Mouse (Mus musculus): ENCODE measurements at regions not wholly inside any gene's neighbourhood (a gene's known extent, or its start where the extent isn't known, plus 50 kb on each side); places are given as distances from the start of the nearest gene placed in this dataset.

DNA sequence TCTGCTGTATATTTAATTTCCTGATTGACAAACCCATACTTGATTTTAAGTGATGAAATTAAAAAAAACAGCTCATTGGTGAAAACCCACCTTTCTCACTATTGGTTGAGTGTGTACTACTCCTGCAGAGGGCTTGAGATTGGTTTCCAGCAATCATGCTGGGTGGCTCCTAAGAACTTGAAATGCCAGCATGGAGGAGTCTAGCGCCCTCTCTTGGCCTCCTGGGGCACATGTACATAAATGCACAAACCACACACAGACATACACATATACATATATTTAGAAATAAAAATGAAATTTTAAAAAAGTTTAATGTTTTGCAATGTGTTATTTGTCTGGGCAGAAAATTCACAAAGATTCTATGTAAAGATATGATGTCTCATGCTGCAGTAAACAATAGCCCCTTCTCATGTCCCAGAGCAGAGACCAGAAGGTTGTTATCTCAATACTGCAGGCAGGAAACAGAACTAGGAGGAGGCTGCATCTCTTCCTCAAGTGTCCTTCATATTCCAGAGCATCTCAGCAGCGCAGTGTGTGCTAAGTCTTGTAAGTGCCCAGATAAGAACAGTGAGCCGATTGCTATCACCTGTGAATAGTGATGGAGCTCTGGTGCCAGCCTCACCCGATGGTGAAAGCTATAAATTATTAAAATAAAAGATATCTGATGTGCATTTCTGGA lies 108.4 kb upstream of the Fbxo11 start:
- ATAC-seq (ENCODE audit: insufficient number of reproducible peaks, low FRiP score): no peak

DNA sequence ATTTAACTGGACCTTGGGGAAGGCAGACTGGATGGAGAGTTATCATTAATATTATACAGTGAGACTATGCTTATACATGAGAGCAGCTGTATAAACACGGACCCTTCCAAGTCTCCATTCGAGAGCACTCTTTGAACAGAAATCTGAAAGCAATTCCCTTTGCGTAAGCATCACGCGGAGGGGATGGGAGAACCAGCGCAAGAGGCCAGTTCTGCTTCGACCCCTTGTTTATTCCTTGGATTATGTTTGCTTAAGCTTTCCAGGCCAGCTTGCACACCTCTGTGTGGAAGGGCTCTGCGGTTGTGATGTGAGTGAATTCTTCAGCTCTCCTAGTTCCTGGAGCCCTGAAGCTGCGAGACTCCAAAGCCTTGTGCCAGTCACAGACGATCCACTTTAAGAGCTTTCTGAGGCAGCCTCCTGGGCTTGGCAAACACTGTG lies 109.2 kb upstream of the Fbxo11 start:
- no peak overlapping the region for H3K9ac ChIP-seq
- H3K27ac ChIP-seq (ENCODE audit: poor library complexity, severe bottlenecking): no peak overlapping the region
- ATAC-seq (ENCODE audit: insufficient number of reproducible peaks, low FRiP score): no peak
- no peak overlapping the region for H3K4me2 ChIP-seq
- 78% methylated on average over 10 of the region's 10 CpGs for WGBS
- no peaks in the 10 kb centered on the region for H3K9me3 ChIP-seq (replicated peaks)
- H3K27me3 ChIP-seq (replicated peaks): no peaks in the 10 kb centered on the region
- no peak overlapping the region for H3K4me3 ChIP-seq
- no peaks in the 10 kb centered on the region for H3K4me1 ChIP-seq (replicated peaks)
- H3K36me3 ChIP-seq: no peaks in the 10 kb centered on the region

More for the DNA sequence above, 108.4 kb upstream of the Fbxo11 start:
- no peak overlapping the region for H3K4me2 ChIP-seq
- H3K27me3 ChIP-seq (replicated peaks): no peaks in the 10 kb centered on the region
- H3K9me3 ChIP-seq (replicated peaks): no peaks in the 10 kb centered on the region
- no peaks in the 10 kb centered on the region for H3K36me3 ChIP-seq
- H3K27ac ChIP-seq (ENCODE audit: poor library complexity, severe bottlenecking): no peak overlapping the region
- no peak overlapping the region for H3K4me3 ChIP-seq
- H3K4me1 ChIP-seq (replicated peaks): no peaks in the 10 kb centered on the region
- WGBS: 49% methylated on average over 4 of the region's 4 CpGs
- H3K9ac ChIP-seq: no peak overlapping the region

DNA sequence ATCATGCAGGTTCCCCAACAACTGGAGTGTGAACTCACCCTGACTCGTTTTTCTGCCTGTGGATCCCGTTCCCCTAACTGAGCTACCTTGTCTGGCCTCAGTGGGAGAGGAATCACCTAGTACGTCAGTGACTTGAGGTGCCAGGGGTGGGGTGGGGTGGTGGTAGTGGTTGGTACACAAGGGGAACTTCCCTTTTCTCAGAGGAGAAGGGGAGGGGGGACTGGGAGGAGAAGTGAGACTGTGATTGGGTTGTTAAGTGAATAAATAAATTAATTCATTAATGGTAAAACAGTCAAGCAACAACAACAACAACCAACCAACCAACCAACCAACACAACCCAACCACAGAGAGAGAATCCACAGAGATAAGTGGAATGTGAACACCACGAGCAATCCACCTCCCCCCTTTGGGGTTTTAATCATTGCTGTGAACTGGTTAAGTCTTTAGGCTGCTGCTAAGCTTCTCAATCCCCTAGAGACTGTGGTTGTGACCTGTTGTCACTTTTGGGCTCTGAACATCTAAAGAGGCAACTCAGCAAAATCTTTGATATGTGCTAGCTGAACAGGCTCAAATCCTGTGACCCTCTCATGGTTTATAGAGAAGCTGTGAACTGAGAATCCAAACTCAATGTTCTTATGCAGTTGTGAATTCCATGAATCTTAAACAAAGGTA lies 111.0 kb upstream of the Fbxo11 start:
- 65% methylated on average over 4 of the region's 4 CpGs for WGBS
- no peak for ATAC-seq (ENCODE audit: insufficient number of reproducible peaks, low FRiP score)
- no peak overlapping the region for H3K9ac ChIP-seq
- no peaks in the 10 kb centered on the region for H3K9me3 ChIP-seq (replicated peaks)
- H3K4me2 ChIP-seq: no peak overlapping the region
- H3K27me3 ChIP-seq (replicated peaks): no peaks in the 10 kb centered on the region
- no peaks in the 10 kb centered on the region for H3K36me3 ChIP-seq
- H3K27ac ChIP-seq (ENCODE audit: poor library complexity, severe bottlenecking): no peak overlapping the region
- no peaks in the 10 kb centered on the region for H3K4me1 ChIP-seq (replicated peaks)
- no peak overlapping the region for H3K4me3 ChIP-seq

DNA sequence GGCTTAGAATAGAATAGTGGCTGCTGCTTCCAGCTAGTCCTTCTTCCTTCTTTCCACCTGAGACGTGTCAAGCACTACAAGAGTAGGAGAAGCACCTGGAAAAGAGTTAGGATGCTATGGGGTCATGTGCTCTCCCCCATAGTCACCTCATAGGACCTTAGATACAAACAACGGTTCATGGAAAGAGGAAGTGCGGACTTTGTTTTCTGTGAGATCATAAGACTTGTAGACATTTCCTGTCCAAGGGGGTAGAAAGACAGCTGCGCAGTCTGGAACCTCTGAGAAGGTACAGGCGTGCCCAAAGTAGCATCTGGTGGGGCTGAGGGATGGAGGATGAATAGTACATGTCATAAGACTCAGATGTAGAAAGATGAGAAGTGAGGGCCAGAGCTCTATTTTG lies 125.6 kb upstream of the Fbxo11 start:
- no peaks in the 10 kb centered on the region for H3K27me3 ChIP-seq (replicated peaks)
- H3K27ac ChIP-seq (ENCODE audit: poor library complexity, severe bottlenecking): no peak overlapping the region
- no peak overlapping the region for H3K9ac ChIP-seq
- no peak overlapping the region for H3K4me2 ChIP-seq
- H3K9me3 ChIP-seq (replicated peaks): no peaks in the 10 kb centered on the region
- no peaks in the 10 kb centered on the region for H3K36me3 ChIP-seq
- no peak for ATAC-seq (ENCODE audit: insufficient number of reproducible peaks, low FRiP score)
- no peak overlapping the region for H3K4me3 ChIP-seq
- H3K4me1 ChIP-seq (replicated peaks): no peaks in the 10 kb centered on the region
- WGBS: 73% methylated on average over 5 of the region's 5 CpGs

DNA sequence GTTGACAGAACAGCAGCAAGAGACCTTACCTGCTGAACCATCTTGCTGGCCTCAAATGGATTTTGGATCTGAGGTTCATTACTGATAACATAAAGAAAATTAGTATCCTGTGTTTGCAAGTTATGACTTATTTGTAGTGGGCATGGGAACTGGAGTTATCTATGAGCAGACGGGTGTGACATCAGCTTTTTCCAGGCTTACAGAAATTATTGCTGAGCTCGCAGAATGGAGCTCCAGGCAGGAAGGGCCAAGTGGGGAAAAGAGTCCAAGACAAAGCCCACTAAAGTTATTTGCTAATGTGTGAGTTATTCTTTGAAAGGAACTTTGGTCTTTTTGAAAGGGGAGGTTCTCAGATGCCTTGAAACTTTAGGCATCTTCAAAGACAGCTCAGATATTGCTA lies 126.4 kb upstream of the Fbxo11 start:
- H3K9me3 ChIP-seq (replicated peaks): no peaks in the 10 kb centered on the region
- H3K4me2 ChIP-seq: no peak overlapping the region
- H3K27me3 ChIP-seq (replicated peaks): no peaks in the 10 kb centered on the region
- no peak overlapping the region for H3K9ac ChIP-seq
- H3K36me3 ChIP-seq: no peaks in the 10 kb centered on the region
- H3K27ac ChIP-seq (ENCODE audit: poor library complexity, severe bottlenecking): no peak overlapping the region
- no peak overlapping the region for H3K4me3 ChIP-seq
- H3K4me1 ChIP-seq (replicated peaks): no peaks in the 10 kb centered on the region
- no peak for ATAC-seq (ENCODE audit: insufficient number of reproducible peaks, low FRiP score)
- 74% methylated on average over 2 of the region's 2 CpGs for WGBS

DNA sequence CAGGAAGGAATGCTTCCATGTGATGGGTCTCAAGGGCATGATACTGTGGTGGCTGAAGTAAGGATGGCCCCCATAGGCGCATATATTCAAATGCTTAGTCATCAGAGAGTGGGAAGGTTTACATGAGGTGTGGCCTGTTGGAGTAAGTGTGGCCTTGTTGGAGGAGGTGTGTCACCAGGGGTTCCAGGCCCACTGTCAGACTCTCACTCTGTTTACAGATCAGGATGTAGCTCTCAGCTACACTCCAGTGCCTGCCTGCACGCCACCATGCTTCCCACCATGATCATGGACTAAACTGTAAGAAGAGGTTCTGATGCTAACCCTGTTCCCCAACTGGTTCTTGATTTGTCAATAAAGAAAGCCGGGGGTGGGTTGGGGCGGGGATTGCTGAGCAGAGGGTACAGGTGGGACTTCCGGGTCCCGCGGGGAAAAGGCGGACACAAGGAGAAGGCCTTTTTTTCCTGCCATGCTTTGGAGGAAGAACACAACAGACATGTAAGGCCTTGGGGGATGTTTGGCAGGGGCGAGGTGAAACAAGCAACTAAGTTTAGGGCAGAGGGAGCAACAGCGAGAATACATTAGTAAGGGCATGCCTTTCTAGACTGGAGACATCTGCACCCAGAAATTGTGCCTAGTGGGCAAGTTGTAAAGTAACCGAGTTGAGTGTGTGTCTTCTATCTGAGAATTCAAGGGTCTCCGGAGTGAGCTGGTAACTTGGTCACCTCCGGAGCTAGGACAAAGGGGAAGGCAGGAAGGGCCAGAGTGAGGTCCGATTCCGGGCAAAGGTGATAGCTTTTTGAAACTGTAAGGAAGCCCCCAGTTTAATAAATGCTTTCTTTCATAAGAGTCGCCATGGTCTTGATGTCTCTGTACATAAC lies 127.1 kb upstream of the Fbxo11 start:
- no peak for ATAC-seq (ENCODE audit: insufficient number of reproducible peaks, low FRiP score)
- H3K4me3 ChIP-seq: no peak overlapping the region
- no peaks in the 10 kb centered on the region for H3K9me3 ChIP-seq (replicated peaks)
- no peaks in the 10 kb centered on the region for H3K36me3 ChIP-seq
- H3K27ac ChIP-seq (ENCODE audit: poor library complexity, severe bottlenecking): no peak overlapping the region
- 87% methylated on average over 16 of the region's 16 CpGs for WGBS
- no peaks in the 10 kb centered on the region for H3K27me3 ChIP-seq (replicated peaks)
- H3K4me1 ChIP-seq (replicated peaks): no peaks in the 10 kb centered on the region
- no peak overlapping the region for H3K9ac ChIP-seq
- no peak overlapping the region for H3K4me2 ChIP-seq

DNA sequence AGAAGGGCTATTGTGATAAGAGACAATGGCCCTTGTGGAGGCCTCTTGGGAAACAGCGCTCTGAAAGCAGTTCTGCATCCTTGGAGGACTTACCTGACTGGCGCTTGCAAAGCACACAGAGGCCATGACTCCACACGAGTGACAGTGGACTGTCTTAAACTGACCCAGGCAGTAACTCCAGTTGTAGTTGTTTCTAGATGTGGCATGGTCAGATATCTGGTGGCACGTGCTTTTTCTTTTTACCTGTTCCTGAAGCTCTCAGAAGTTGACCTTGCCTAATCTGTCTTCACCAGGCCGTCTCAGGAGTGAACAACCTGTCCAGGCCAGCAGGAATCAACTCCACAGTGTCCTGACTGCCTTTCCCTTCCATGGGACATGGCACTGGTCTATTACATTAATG lies 129.6 kb upstream of the Fbxo11 start:
- 73% methylated on average over 5 of the region's 5 CpGs for WGBS
- H3K4me1 ChIP-seq (replicated peaks): no peaks in the 10 kb centered on the region
- H3K27ac ChIP-seq (ENCODE audit: poor library complexity, severe bottlenecking): no peak overlapping the region
- no peak overlapping the region for H3K4me3 ChIP-seq
- no peak for ATAC-seq (ENCODE audit: insufficient number of reproducible peaks, low FRiP score)
- no peak overlapping the region for H3K9ac ChIP-seq
- no peaks in the 10 kb centered on the region for H3K27me3 ChIP-seq (replicated peaks)
- H3K36me3 ChIP-seq: no peaks in the 10 kb centered on the region
- no peak overlapping the region for H3K4me2 ChIP-seq
- H3K9me3 ChIP-seq (replicated peaks): no peaks in the 10 kb centered on the region

DNA sequence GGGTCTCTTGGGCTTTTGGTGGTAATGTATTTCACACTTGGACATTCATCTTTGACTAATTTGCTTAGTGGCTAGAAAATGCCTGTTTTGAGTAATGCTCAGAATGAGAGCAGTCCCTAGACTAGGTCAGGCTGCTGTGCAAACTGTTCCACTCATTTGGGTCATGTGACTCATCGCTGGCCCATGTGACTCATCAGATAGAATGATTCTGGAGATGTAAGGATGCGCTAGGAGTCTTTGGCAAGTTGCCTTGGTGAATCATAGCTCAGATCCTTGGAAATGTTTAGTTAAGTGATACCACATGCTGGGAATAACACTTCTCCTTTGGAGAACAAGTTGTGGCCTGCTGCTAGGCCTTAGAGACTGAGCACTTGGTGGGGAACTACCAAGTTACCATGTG lies 130.2 kb upstream of the Fbxo11 start:
- no peak for ATAC-seq (ENCODE audit: insufficient number of reproducible peaks, low FRiP score)
- no peaks in the 10 kb centered on the region for H3K36me3 ChIP-seq

DNA sequence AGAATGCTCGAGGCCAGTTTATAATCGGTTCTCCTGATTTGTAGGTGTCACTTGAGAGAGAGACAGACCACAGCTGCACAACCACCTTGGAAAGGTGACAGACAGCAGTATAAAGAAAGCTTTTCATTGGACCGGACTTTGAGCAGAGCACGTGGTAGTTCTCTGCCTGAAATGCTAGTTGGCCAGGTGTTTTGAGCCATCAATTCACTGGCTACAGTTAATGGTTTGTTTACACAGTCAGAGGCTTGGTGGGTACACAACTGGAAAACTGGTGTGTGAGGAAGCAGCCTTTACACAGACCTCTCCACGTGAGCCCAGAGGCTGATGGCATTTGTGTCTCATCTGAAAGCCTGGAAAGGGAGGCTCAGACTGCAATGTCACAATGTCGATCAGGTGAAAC lies 130.8 kb upstream of the Fbxo11 start:
- WGBS: 82% methylated on average over 6 of the region's 6 CpGs
- Histone ChIP-seq H3K36me3 (no peaks in the 10 kb centered on the region), H3K9ac (no peak overlapping the region), H3K27me3 (replicated peaks) (no peaks in the 10 kb centered on the region), H3K4me1 (replicated peaks) (no peaks in the 10 kb centered on the region), H3K27ac (ENCODE audit: poor library complexity, severe bottlenecking) (no peak overlapping the region), H3K4me3 (no peak overlapping the region), H3K9me3 (replicated peaks) (no peaks in the 10 kb centered on the region), H3K4me2 (no peak overlapping the region)
- no peak for ATAC-seq (ENCODE audit: insufficient number of reproducible peaks, low FRiP score)

More for the DNA sequence above, 130.2 kb upstream of the Fbxo11 start:
- H3K4me2 ChIP-seq: no peak overlapping the region
- 78% methylated on average over 2 of the region's 2 CpGs for WGBS
- H3K9ac ChIP-seq: no peak overlapping the region
- no peaks in the 10 kb centered on the region for H3K4me1 ChIP-seq (replicated peaks)
- H3K9me3 ChIP-seq (replicated peaks): no peaks in the 10 kb centered on the region
- no peak overlapping the region for H3K27ac ChIP-seq (ENCODE audit: poor library complexity, severe bottlenecking)
- H3K27me3 ChIP-seq (replicated peaks): no peaks in the 10 kb centered on the region
- no peak overlapping the region for H3K4me3 ChIP-seq

DNA sequence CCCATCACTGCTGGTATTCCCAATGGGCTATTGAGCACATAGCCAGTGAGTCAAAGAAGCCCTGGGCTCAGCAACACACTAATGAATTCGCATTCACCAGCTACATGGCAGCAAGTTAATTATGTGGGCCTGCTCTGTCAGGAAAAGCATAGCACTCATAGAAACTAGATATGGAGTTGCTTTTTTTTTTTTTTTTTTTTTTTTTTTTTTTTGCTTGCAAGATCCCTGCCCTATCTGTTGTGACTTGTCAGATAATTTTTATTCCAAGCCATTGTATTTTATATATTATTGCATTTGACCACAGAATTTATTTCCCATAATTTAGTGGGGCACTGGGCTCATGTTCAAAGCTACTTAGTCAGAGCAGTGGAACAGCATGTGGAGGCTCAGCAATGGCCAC lies 131.2 kb upstream of the Fbxo11 start:
- no peak overlapping the region for H3K4me2 ChIP-seq

DNA sequence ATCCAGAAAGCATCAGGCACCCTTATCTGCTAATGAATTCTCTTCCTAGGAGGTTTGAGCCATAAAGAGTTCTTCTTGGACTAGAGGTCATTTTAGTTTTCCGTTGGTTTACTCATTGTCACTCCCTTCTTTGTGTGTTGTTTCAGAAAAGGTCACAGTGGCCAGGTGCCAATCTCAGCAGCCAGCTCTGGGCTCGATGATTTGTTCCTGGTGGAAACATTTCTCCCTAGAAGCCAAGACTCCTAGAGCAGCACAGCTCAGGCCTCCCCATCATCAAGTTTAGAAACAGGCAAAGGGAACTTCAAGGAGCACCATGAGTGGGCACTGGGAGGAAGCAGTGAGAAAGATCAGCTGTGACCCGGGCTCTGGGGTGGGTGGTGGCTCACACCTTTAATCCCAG lies 132.3 kb upstream of the Fbxo11 start:
- WGBS: 46% methylated on average over 3 of the region's 3 CpGs
- H3K4me2 ChIP-seq: no peak overlapping the region
- H3K36me3 ChIP-seq: no peaks in the 10 kb centered on the region
- no peaks in the 10 kb centered on the region for H3K9me3 ChIP-seq (replicated peaks)
- H3K27me3 ChIP-seq (replicated peaks): no peaks in the 10 kb centered on the region
- H3K9ac ChIP-seq: no peak overlapping the region
- no peak overlapping the region for H3K4me3 ChIP-seq
- ATAC-seq (ENCODE audit: insufficient number of reproducible peaks, low FRiP score): no peak
- no peaks in the 10 kb centered on the region for H3K4me1 ChIP-seq (replicated peaks)
- no peak overlapping the region for H3K27ac ChIP-seq (ENCODE audit: poor library complexity, severe bottlenecking)

More for the DNA sequence above, 131.2 kb upstream of the Fbxo11 start:
- Histone ChIP-seq H3K36me3 (no peaks in the 10 kb centered on the region), H3K9ac (no peak overlapping the region), H3K27ac (ENCODE audit: poor library complexity, severe bottlenecking) (no peak overlapping the region), H3K4me3 (no peak overlapping the region), H3K4me1 (replicated peaks) (no peaks in the 10 kb centered on the region), H3K9me3 (replicated peaks) (no peaks in the 10 kb centered on the region), H3K27me3 (replicated peaks) (no peaks in the 10 kb centered on the region)
- WGBS: 80% methylated on average over 1 of the region's 1 CpGs
- ATAC-seq (ENCODE audit: insufficient number of reproducible peaks, low FRiP score): no peak
